Mouse (Mus musculus) G1E (cell line): ENCODE measurements around the gene Nup54. TPM values are rescaled to one million over a fixed set of nuclear protein-coding genes. Genes with fewer than 3 reads are reported as not detected.

Source experiments
- ATAC-seq: 2 replicates; pipeline ENCODE4 v1.8.0; 2016; ENCODE audit warnings: mild to moderate bottlenecking; ENCODE audit not compliant: insufficient number of reproducible peaks, poor library complexity, low FRiP score, severe bottlenecking; ENCODE audit errors: extremely low read depth
- DNase-seq: peaks from one replicate; pipeline ENCODE4 v3.0.0; 2012; ENCODE audit warnings: low spot score
- H3K27me3 ChIP-seq: 2 replicates; pipeline ENCODE4 v1.6.1; 2012; ENCODE audit warnings: mild to moderate bottlenecking, low read length, inconsistent platforms; ENCODE audit not compliant: insufficient read depth
- H3K36me3 ChIP-seq: replicated peaks from 2 replicates; pipeline ENCODE3; 2012; ENCODE audit warnings: mild to moderate bottlenecking, inconsistent platforms
- H3K4me1 ChIP-seq: 2 replicates; pipeline ENCODE4 v1.6.1; 2012; ENCODE audit warnings: low read depth, low read length, inconsistent platforms, mixed read lengths; ENCODE audit not compliant: insufficient read depth
- H3K4me3 ChIP-seq: 2 replicates; pipeline ENCODE4 v1.5.1; 2012; ENCODE audit warnings: low read depth, mild to moderate bottlenecking, inconsistent platforms, low read length, moderate library complexity, mixed read lengths
- H3K9me3 ChIP-seq: replicated peaks from 2 replicates; pipeline ENCODE4 v1.6.1; 2012; ENCODE audit warnings: inconsistent platforms
- CTCF ChIP-seq: IDR thresholded peaks from 2 replicates; pipeline ENCODE4 v1.5.1; 2012; ENCODE audit warnings: low read depth, low read length, inconsistent platforms, mixed read lengths
- GATA1 ChIP-seq: IDR thresholded peaks from 2 replicates; pipeline ENCODE4 v1.6.1; 2012; ENCODE audit warnings: borderline replicate concordance, low read length, inconsistent platforms, mixed read lengths
- GATA2 ChIP-seq: IDR thresholded peaks from 2 replicates; pipeline ENCODE4 v1.6.1; 2012; ENCODE audit warnings: low read depth, low read length, inconsistent platforms, borderline replicate concordance
- POLR2AphosphoS5 ChIP-seq: IDR thresholded peaks from 2 replicates; pipeline ENCODE4 v1.6.1; 2012; ENCODE audit warnings: low read depth, low read length, inconsistent platforms; ENCODE audit not compliant: insufficient replicate concordance
- TAL1 ChIP-seq: conservative IDR thresholded peaks from 2 replicates; pipeline ENCODE4 v1.6.1; 2012; ENCODE audit warnings: low read depth, low read length, inconsistent platforms, mixed read lengths
- polyA plus RNA-seq: library from polyadenylated mRNA; stranded (reverse); fragments of >175 nt; gene quantifications from 2 replicates; pipeline ENCODE4 v1.2.3, GENCODE M21; 2012
- total RNA-seq, 2 experiments: library from RNA; stranded (forward) in 1 of 2; stranded (reverse) in 1 of 2; fragments of 200-1000 nt in 1 of 2; fragments of >200 nt in 1 of 2; fragmentation: Nextera tagmentation in 1 of 2; gene quantifications; 2 replicates each; pipeline ENCODE4 v1.2.3; 2014 to 2017

Nup54 gene
- total and polyA plus RNA-seq, 3 experiments: 34.0 to 119 (median 101) TPM

- ATAC-seq (no peak), DNase-seq (no peak)
- H3K9me3 ChIP-seq: no peaks in the 10 kb centered on the region
- H3K4me3 ChIP-seq: no peak overlapping the region
- H3K4me1 ChIP-seq: peaks cover 31% of the 10 kb centered on the region
- H3K27me3 ChIP-seq: peaks cover 7% of the 10 kb centered on the region; the same call in 1 of the 2 replicates
- H3K36me3 ChIP-seq: no peaks in the 10 kb centered on the region
- TF ChIP-seq POLR2AphosphoS5 (no peak), TAL1 (no peak)
Measured at GRCm38 (mm10) chr5:92404400-92404678, 30.7 kb downstream of the Nup54 start.

GRCm38 (mm10) chr5:92403562-92404399, 31.2 kb downstream of the Nup54 start:
- Histone ChIP-seq H3K4me3 (no peak overlapping the region), H3K9me3 (no peaks in the 10 kb centered on the region), H3K36me3 (no peaks in the 10 kb centered on the region), H3K4me1 (peaks cover 34% of the 10 kb centered on the region), H3K27me3 (peaks cover 7% of the 10 kb centered on the region; the same call in 1 of the 2 replicates)
- no peak for DNase-seq
- TF ChIP-seq POLR2AphosphoS5 (no peak), GATA1 (no peak)
- ATAC-seq: no peak

- H3K4me1 ChIP-seq: peaks cover 41% of the 10 kb centered on the region
- no peak for DNase-seq
- H3K4me3 ChIP-seq: no peak overlapping the region
- no peak for ATAC-seq
- TF ChIP-seq POLR2AphosphoS5: no peak
- no peak for TF ChIP-seq TAL1
- TF ChIP-seq CTCF: no peak
- no peak for TF ChIP-seq GATA2
- no peak for TF ChIP-seq GATA1
- peaks cover 7% of the 10 kb centered on the region; the same call in 1 of the 2 replicates for H3K27me3 ChIP-seq
- no peaks in the 10 kb centered on the region for H3K36me3 ChIP-seq
- H3K9me3 ChIP-seq: no peaks in the 10 kb centered on the region
Measured at GRCm38 (mm10) chr5:92402816-92403215, 32.2 kb downstream of the Nup54 start.

GRCm38 (mm10) chr5:92398153-92398552, 36.9 kb downstream of the Nup54 start:
- no peak overlapping the region; the same call in 1 of the 2 replicates for H3K4me3 ChIP-seq

GRCm38 (mm10) chr5:92396476-92396875, 38.5 kb downstream of the Nup54 start:
- peaks cover 8% of the 10 kb centered on the region; the same call in 1 of the 2 replicates for H3K9me3 ChIP-seq
- H3K36me3 ChIP-seq: no peaks in the 10 kb centered on the region
- peak overlapping the region; percentile 45; the same call in 1 of the 2 replicates for H3K4me3 ChIP-seq
- H3K4me1 ChIP-seq: peaks cover 66% of the 10 kb centered on the region
- 0 out of 2 replicates have a peak, but pooled peaks cover 2% of the 10 kb centered on the region for H3K27me3 ChIP-seq
- ATAC-seq: peak; percentile 91
- peak; percentile 62 for DNase-seq
- TF ChIP-seq GATA1 (no peak), TAL1 (peak; percentile 92), CTCF (no peak), POLR2AphosphoS5 (no peak)

More at GRCm38 (mm10) chr5:92398153-92398552, 36.9 kb downstream of the Nup54 start:
- Histone ChIP-seq H3K27me3 (peaks cover 7% of the 10 kb centered on the region; the same call in 1 of the 2 replicates), H3K9me3 (no peaks in the 10 kb centered on the region), H3K36me3 (no peaks in the 10 kb centered on the region), H3K4me1 (peaks cover 69% of the 10 kb centered on the region)
- ATAC-seq (peak; percentile 51; the same call in 1 of the 2 replicates), DNase-seq (peak; percentile 57)
- TF ChIP-seq GATA2 (no peak), CTCF (peak; percentile 74)

GRCm38 (mm10) chr5:92395764-92396163, 39.3 kb downstream of the Nup54 start:
- TF ChIP-seq TAL1 (peak; percentile 52), CTCF (no peak)
- H3K27me3 ChIP-seq: peaks cover under 1% of the 10 kb centered on the region; the same call in 1 of the 2 replicates
- peaks cover 64% of the 10 kb centered on the region for H3K4me1 ChIP-seq
- H3K9me3 ChIP-seq: peaks cover 8% of the 10 kb centered on the region; the same call in 1 of the 2 replicates
- peak overlapping the region; percentile 45; the same call in 1 of the 2 replicates for H3K4me3 ChIP-seq
- no peak for ATAC-seq
- no peaks in the 10 kb centered on the region for H3K36me3 ChIP-seq
- no peak for DNase-seq

GRCm38 (mm10) chr5:92393863-92394262, 41.2 kb downstream of the Nup54 start:
- H3K36me3 ChIP-seq: no peaks in the 10 kb centered on the region
- H3K9me3 ChIP-seq: peaks cover 8% of the 10 kb centered on the region; the same call in 1 of the 2 replicates
- peak; percentile 49 for DNase-seq
- no peak overlapping the region; the same call in 1 of the 2 replicates for H3K4me3 ChIP-seq
- peak; percentile 37 for ATAC-seq
- H3K27me3 ChIP-seq: peaks cover 4% of the 10 kb centered on the region
- peaks cover 65% of the 10 kb centered on the region for H3K4me1 ChIP-seq
- TF ChIP-seq CTCF (no peak), POLR2AphosphoS5 (no peak), TAL1 (0 out of 2 replicates have a peak, but pooled peaks have one; percentile 34), GATA2 (no peak), GATA1 (no peak)
